Mouse (Mus musculus) liver, adult 2 months (tissue): ENCODE results near the gene Ints14.

ENCODE experiments used
- CTCF ChIP-seq: fragments of 200-500 bp; IDR thresholded peaks from 2 replicates; pipeline ENCODE4 v1.5.1; 2011; ENCODE audit warnings: low read depth, low read length, control low read depth
- POLR2A ChIP-seq: fragments of 200-500 bp; IDR thresholded peaks from 2 replicates; pipeline ENCODE4 v1.6.1; 2011; ENCODE audit warnings: low read length, control low read depth; ENCODE audit not compliant: insufficient read depth; ENCODE audit errors: extremely low read depth

DNA sequence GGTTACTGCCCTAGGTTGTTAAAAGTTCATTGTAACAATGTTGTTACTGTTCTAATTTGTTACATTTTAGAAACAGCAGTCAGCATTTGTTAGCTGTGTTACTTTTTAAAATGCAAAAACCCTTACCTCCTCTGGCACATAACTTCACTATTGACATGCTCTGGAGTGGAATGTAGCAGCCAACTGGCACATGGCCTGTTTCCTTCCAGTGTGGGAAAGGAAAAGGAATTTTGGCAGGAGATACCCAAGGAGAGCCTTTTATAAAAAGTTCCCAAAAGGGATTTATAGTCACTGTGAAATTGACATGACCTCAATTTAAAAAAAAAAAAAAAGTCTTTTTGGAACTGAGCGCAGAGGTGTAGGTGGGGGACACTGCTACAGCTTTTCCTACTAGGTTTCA lies 75.8 kb downstream of the Ints14 start:
- TF ChIP-seq POLR2A (no peak), CTCF (no peak)
